Mouse (Mus musculus) ES-Bruce4 (cell line): ENCODE data around the gene Nid2.

Source experiments
- CTCF ChIP-seq: IDR thresholded peaks from one replicate; pipeline ENCODE4 v1.8.1; 2011; ENCODE audit warnings: low read depth, low read length
- EP300 ChIP-seq: IDR thresholded peaks from 2 replicates; pipeline ENCODE4 v1.6.1; 2011; ENCODE audit warnings: low read depth, low read length; ENCODE audit not compliant: insufficient read depth
- POLR2A ChIP-seq: IDR thresholded peaks from one replicate; pipeline ENCODE4 v1.8.1; 2011; ENCODE audit warnings: low read length; ENCODE audit not compliant: insufficient read depth

GRCm38 (mm10) chr14:19735303-19735702, 15.8 kb upstream of the Nid2 start:
- TF ChIP-seq CTCF (no peak), EP300 (no peak), POLR2A (no peak)
